In genomic region chr11:77317721-77318477, GRCm38 (mm10) we compare ENCODE assay signal across 9 mouse cellular contexts.
DNase-seq lines count a peak whose midpoint lies in the region; ATAC-seq and TF ChIP-seq lines count a peak whose summit lies in the region.
"Had no signal": no experiment of that assay in that cellular context is flagged by ENCODE, and none has a peak within 500 bp of the region (broad histone marks: within the 10 kb centered on the region; RNA-seq: fewer than 3 reads in every experiment).

No protein-coding gene starts in this region.

- peak; percentile 13 for DNase-seq in embryo, embryonic 10 days (ENCODE audit: low spot score)
- no peak for DNase-seq in embryo, embryonic 9.5 days (ENCODE audit: extremely low spot score)
- DNase-seq in midbrain, postnatal 0 days (ENCODE audit: low spot score): peak; percentile 62
- no peak for DNase-seq in midbrain, embryonic 11.5 days (ENCODE audit: low spot score, missing footprints)
- peak; percentile 53 to 72 for DNase-seq in heart, adult 9 months (ENCODE audit: low spot score in 2 of 2)
- peak; percentile 78 for DNase-seq in lung, postnatal 25 days (ENCODE audit: low spot score)
- no peak for DNase-seq in spleen, adult 12 weeks (ENCODE audit: low spot score)
- DNase-seq in frontal cortex, postnatal 10 days (ENCODE audit: low spot score in 2 of 2): no peak

- peak; percentile 51 for TF ChIP-seq CTCF in midbrain, postnatal 0 days (IDR thresholded peaks at IDR 0.05)

- no peaks in the 10 kb centered on the region for H3K27me3 ChIP-seq in midbrain, postnatal 0 days (ENCODE audit: insufficient read depth, low read length)
- no peaks in the 10 kb centered on the region for H3K27me3 ChIP-seq in midbrain, embryonic 11.5 days (ENCODE audit: control insufficient read depth, insufficient read depth, low read length)
- H3K27me3 ChIP-seq: stomach, embryonic 15.5 days had no signal

- H3K4me2 ChIP-seq in midbrain, postnatal 0 days (ENCODE audit: low read depth, low read length, poor library complexity, severe bottlenecking): no peak overlapping the region
- no peak overlapping the region for H3K4me2 ChIP-seq in midbrain, embryonic 11.5 days
- H3K4me2 ChIP-seq: stomach, embryonic 15.5 days had no signal

- WGBS in midbrain, postnatal 0 days: 50% methylated on average over 3 of the region's 3 CpGs
- WGBS in midbrain, embryonic 11.5 days: 80% methylated on average over 3 of the region's 3 CpGs

- no peak overlapping the region for H3K4me3 ChIP-seq in midbrain, postnatal 0 days (ENCODE audit: low read depth, low read length)
- no peak overlapping the region for H3K4me3 ChIP-seq in midbrain, embryonic 11.5 days (ENCODE audit: low read depth, low read length)
- H3K4me3 ChIP-seq: stomach, embryonic 15.5 days had no signal

- no peak overlapping the region for H3K27ac ChIP-seq in midbrain, postnatal 0 days (ENCODE audit: low read depth, low read length)
- H3K27ac ChIP-seq in midbrain, embryonic 11.5 days (ENCODE audit: low read depth, low read length): no peak overlapping the region
- H3K27ac ChIP-seq: stomach, embryonic 15.5 days had no signal

- no peak for ATAC-seq in midbrain, postnatal 0 days (ENCODE audit: low FRiP score)
- ATAC-seq in midbrain, embryonic 11.5 days (ENCODE audit: low FRiP score): no peak

- no peaks in the 10 kb centered on the region for H3K9me3 ChIP-seq in midbrain, postnatal 0 days (ENCODE audit: low read length)
- H3K9me3 ChIP-seq in midbrain, embryonic 11.5 days (ENCODE audit: control insufficient read depth, low read length): no peaks in the 10 kb centered on the region
- H3K9me3 ChIP-seq: stomach, embryonic 15.5 days had no signal

- H3K4me1 ChIP-seq in midbrain, postnatal 0 days (ENCODE audit: insufficient read depth, low read length): no peaks in the 10 kb centered on the region
- H3K4me1 ChIP-seq in midbrain, embryonic 11.5 days (ENCODE audit: control insufficient read depth, insufficient read depth, low read length): no peaks in the 10 kb centered on the region
- H3K4me1 ChIP-seq: stomach, embryonic 15.5 days had no signal

- H3K36me3 ChIP-seq in midbrain, postnatal 0 days (ENCODE audit: insufficient read depth, low read length): no peaks in the 10 kb centered on the region
- no peaks in the 10 kb centered on the region for H3K36me3 ChIP-seq in midbrain, embryonic 11.5 days (ENCODE audit: control insufficient read depth, insufficient read depth, low read length)
- H3K36me3 ChIP-seq: stomach, embryonic 15.5 days had no signal

- H3K9ac ChIP-seq in midbrain, postnatal 0 days (replicated peaks; ENCODE audit: low read length, poor library complexity, severe bottlenecking): no peak overlapping the region
- H3K9ac ChIP-seq in midbrain, embryonic 11.5 days (ENCODE audit: low read length): no peak overlapping the region
- H3K9ac ChIP-seq: stomach, embryonic 15.5 days had no signal

Comparison
In these comparisons a context has a peak if more than half of its experiments do, and no peak if none do; other contexts are left out.
1. DNase-seq: peak in embryo, embryonic 10 days (single experiment), midbrain, postnatal 0 days (single experiment), heart, adult 9 months (2 of 2) and lung, postnatal 25 days (single experiment); none in embryo, embryonic 9.5 days (single experiment), midbrain, embryonic 11.5 days (single experiment), spleen, adult 12 weeks (single experiment) and frontal cortex, postnatal 10 days (0 of 2).